Mouse (Mus musculus) urinary bladder, postnatal 25 days (tissue): ENCODE data around the gene Themis3.

Source experiments
- DNase-seq: peaks from one replicate; pipeline ENCODE4 v3.0.0; 2022; ENCODE audit warnings: low spot score

Themis3 gene

DNA sequence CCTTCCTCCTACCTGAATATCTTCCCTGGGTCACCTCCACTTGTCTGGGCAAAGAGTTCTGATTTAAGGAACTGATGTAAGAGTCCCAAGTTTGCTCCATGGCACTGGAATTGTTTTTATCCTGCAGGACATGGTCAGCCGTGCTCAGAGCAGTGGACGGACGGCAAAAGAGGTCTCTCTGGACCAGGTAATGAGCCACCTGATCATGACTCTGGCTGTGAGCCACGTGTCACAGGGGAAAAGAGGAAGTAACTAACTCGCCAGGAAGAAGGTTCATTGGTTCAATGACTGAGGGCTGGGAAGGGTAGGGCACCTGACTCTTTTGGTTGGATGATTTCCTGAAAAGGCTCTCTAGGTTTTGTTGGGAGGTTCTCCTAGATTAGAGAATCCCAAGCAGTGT lies at the start of gene Themis3:
TSS of gene Themis3 (minus strand) at position 187 of the 400 bp plus-strand sequence.
- no peak for DNase-seq

DNA sequence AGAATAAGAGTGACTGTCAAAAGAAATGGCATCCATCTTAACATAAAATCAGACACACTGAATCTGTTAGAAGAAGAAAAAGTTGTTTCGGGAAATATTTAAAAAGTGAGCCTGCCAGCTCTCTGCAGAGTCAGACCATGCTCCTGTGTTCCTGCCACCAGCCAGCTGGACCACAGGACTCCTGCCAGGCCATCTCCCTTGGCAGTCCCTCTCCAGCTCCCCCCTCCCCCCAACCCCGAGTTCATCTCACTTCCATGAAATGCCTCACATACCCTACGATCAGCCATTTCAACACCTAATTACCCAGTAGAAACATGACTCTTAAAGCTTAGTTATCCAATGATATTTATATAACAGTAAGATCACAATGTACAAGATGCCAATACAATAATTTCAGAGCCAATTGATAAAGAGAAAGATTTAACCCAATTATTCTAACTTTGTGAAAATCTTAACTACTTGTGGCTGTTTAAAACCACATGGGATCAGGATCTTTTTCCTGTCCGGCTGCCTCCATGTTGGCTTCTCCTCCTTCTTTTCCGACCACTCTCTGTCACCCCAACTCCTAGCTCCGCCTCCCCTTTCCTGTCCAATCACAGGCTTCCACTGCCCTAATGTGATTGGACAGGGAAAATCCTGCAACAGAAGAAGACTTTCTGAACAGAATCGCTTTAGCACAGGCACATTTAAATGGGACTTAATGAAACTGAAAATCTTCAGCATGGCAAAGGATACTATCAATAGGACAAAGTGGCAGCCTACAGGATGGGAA lies 43.7 kb upstream of the Themis3 start:
- no peak for DNase-seq

DNA sequence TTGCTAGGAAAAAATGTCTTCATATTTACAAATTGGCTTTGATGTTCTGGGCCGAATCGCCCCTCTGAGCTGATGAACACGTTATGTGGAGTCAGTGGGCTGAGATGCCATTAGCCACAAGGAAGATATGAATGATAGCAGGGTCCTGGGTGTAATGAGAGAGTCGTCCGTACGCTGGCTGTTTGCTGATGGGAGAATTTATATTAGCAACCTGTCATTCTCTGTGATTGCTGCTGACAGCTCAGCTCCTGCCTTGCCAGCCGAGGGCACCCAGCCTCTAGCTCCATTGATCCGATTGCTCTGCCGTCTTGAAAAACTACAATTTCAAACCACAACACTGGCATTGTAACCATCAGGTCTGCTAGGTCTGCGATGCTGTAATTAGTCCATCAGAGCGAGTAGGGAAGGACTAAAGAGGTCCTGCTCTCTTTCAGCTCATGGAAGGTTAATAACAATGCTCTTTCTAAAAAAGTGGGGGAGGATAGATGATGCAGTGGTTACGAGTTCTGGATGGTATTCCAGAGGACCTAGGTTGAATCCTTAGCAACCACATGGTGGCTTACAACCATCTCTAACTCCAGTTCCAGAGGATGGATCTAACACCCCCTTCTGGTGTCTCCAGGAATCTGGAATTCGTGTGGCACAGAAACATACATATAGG lies 25.7 kb upstream of the Themis3 start:
- DNase-seq = no peak

DNA sequence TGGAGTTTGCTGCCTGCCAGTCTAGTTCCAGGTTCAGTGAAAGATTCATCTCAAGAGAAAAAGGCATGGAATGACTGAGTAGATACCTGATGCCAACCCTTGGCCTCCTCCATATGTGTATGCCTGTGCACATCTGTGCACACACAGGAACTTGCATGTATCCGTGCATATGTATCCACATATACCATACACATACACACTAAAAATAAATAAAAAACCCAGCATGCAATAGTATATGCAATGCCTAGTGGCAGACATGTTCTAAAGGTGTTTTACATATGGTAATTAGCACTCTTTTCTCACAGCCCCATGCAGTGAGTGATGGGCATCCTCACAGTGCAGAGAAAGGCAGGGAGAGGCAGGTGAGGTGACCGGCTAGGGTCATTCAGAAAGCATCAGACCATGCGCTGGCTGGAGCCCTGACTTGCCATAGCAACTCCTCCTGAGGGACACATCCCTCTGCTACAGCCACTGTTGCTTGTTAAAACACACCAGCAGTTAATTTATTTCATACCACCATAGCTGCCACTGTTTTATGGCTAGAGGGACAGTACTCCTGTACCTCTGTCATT lies 24.9 kb upstream of the Themis3 start:
- DNase-seq = no peak

DNA sequence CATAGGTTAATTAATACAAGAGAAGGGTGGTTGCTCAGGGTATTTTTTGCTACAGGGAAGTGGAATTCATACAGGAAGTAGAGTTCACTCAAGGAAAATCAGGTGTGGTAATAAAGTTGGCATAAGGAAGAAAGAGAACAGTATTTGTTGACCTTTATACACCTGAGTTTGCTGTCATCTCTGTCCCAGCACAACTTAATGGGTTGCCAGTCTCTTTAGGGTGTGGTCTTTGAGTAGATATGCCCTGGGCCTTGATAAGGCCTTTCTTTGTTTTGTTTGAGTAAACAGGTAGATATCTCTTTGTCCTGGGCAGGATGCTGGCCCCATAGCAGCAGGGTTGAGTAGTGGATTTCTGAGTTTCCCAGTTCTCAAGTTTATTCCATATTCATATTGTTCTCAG lies 15.6 kb upstream of the Themis3 start:
- DNase-seq = no peak

DNA sequence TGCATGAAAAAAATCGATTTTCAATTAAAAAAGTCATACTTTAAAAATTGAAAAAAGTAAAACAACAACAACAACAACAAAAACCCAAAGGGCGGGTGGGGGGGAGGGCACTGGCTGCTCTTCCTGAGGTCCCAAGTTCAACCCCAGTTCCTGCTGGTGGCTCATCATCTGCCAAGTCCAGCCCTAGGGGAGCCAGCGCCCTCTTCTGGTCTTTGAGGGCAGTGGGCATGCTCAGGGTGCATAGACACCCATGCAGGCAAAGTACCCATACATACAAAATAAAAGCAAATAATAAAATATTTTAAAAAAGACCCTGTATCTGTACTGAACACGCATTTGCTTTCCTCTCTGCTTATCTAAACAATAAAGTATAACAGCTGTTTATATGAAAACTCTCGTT lies 10.5 kb upstream of the Themis3 start:
- no peak for DNase-seq

DNA sequence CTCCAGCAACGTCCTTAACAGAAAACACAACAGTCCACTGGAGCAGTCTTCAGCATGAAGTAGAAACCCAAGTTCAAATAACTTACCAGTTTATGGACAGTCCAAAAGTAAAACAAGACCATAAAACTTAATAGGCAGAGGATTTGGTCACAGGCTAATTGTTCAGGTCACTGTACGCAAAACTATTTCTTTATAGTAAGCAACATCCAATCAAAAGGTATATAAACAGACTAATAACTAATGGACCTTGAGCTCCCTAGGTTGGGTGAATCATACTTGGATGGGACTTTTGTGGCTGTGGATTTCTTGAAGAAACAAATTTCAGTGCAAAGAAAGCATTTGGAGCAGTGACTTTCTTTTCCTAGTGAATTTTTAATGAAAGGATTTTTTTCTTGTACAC lies 6.8 kb upstream of the Themis3 start:
- no peak for DNase-seq

DNA sequence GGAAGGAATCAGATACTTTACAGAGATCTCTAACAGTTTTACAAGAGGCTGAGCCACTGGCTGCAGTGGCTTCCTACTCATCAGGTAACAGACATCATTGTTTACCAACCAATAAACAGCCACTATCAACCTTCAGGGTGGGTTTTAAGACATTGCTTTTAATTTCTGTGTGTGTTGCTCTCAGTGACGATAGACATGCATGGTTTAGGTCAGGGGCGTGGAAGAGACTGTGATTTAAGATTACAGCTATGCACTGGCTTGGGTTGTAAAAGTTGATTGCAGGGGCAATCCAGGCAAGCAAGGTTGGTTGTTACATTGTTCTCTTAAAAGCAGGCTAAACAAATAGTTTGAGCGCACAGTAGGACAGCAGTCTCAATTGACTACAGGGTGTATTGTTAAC lies 1.4 kb upstream of the Themis3 start:
- DNase-seq = no peak

DNA sequence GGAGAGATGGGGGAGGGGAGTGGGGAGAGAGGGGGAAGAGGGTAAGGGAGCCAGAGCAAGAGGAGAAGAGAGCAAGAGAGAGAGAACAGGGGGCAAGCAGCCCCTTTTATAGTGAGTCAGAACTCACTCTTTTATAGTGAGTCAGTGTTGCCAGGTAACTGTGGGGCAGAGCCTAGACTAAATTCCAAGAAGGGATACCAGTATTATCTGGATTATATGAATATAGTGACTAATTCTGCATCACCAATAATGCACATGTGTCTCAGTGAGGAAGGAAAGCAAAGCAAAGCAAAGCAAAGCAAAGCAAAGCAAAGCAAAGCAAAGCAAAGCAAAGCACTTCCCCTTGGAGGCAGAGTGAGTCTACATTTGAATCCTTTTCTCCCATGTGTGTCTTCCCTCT lies 835 bp upstream of the Themis3 start:
- no peak for DNase-seq

DNA sequence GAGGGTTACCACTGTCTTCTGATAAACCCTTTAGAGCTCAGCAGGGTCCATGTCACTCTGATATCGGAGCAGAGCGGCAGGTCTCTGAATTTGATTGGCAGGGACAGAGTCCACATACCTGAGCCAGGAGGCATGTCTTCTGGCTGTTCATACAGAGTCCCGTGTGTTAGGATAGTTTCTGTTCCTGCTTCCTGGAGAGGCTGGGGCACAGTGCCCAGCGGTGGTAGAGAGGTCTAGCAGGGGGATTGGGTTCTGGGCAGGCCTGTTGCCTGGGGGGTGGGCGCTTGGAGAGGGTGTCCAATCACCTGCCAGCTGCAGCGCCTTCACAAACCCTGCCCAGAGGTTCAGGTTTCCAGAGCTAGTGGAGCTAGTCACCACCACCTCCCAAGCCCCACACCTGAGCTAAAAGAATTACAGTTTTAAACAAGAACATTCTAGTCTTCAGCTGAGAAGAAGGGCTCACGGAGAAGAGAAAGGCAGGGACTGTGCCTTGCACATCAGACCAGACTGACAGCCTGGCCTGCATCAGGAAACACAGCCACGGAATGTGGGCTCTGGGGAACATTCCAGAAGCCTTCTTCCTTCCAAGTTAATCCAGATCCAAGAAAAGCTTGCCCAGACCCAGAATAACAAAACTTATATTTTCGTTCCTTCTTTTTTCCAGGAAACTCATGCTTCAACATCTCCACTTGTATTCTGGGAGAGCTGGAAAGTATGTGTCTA lies 3.9 kb downstream of the Themis3 start:
- no peak for DNase-seq

DNA sequence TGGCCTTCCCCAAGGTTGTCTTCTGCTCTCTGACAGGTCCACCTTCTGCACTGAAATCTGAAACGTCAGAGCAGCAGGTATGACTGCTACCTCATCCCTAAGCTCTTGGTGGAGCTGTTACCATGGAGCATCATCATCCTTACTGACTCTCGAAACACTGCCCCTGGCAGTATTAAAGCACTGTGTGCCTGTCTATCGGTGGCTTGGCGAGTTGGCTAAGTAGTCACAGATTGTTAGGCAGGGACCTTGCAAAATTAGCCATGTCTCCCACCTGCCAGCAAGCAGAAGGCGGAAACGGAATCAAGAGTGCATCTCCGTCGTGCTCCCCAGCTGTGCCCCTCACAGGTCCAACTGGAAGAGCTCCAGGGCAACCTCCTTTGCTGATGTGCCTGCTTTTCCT lies 4.6 kb downstream of the Themis3 start:
- no peak for DNase-seq

DNA sequence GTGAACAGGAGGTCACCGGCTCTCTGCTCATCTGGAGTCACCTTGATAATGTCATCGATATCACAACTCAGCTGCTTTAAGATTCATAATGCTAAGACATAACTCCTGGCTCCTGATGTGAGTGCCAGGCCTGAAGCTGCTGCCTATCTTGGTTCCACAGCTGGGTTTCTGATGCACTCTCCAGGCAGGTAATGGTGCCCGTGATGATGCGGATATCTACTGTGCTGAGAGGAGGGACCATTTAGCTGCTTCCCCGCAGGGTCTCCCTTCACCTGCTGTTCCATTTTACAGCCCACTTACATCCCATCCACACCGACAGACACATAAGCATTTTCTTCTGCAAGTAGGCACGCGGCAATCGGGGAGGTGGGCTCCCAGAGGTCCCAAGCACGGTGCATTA lies 7.7 kb downstream of the Themis3 start:
- DNase-seq = no peak

DNA sequence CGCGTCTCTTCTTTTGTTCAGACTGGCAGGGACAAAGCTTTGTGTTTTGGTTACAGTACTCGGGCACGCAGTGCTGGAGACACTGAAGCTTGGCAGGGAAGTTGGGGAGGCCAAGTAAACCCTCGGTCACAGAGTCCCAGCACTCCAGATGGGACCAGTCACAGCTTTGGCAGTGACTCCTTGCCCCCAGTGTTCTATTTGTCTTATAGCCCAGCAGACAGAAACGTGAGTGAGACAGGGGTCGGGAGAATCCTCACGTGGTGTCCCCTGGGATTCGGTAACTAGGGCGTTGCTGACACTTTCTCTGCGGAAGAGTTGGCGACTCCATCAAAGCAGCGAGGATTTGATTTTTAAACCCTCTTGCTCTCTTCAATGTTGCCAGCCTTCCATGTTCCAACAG lies 8.3 kb downstream of the Themis3 start:
- DNase-seq = no peak

DNA sequence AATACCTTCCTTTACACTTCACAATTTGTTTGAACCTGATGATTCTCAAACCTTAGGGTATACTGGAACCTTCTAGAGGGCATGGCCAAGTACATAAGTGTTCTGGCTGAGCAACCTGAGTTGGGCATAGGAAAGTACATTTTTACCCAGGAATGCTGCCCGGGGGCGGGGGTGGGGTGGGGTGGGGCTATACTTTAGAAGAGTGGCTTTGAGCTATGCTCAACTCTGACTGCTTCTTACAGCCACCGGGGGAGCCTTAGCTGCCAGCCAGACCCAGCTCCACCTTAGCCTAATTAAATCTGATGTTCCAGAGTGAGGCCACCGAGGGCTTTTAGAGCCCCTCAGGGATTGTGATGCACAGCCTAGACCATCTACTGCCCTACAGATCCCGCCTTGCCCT lies 13.4 kb downstream of the Themis3 start:
- no peak for DNase-seq

DNA sequence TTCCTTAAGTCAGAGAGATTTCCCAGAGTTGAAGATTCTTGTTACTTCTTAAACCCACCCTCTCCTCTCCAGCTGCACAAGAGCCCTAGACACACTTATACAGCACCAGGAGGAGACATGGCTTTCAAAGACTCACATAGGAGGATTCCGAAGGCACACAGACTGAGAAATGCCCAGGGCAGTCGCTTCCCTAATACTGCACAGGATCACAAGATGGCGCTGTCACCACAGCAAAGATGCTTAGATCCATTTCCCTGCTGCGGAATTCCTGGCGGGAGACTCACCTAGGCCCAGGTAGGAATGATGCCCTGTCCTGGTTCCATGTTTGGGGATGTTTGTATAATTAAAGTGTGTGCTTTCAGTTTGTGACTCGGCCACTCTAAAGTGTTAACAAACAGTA lies 16.4 kb downstream of the Themis3 start:
- DNase-seq = peak; percentile 18

DNA sequence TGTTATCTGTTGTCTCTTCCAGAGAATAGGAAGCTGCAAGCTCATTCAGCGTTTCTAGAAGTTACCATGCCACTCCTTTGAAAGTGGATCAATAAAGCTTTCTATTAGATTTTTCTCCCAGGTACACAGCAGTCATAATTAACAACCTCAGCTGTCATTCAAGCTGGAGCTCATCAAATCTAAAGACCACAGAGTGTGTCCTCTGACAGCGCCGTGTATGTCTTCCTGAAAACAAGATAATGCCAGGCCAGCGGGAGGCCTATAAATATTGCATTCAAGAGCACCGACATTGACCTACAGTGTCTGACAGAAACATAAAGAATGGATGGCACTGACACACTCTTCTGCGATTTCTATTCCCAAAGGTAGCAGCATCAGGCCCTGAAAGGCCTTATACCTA lies 16.9 kb downstream of the Themis3 start:
- DNase-seq = no peak

DNA sequence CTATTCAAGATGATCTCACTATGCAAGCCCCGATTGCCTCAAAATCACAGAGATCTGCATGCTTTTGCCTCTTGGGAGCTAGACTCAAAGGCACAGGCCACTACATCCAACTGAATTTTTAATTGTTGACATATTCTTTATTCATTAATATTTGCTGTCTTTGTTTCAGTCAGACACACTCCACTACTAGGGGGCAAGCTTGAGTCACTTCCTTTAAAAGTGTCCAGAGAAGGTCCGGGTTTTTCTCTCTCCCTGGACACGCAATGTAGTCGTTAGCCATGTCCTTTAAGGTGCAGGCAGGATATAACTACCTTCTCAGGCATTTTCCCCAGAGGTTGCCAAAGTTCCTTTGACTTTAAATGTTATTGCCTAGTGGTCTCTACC lies 21.8 kb downstream of the Themis3 start:
- peak; percentile 20 for DNase-seq

DNA sequence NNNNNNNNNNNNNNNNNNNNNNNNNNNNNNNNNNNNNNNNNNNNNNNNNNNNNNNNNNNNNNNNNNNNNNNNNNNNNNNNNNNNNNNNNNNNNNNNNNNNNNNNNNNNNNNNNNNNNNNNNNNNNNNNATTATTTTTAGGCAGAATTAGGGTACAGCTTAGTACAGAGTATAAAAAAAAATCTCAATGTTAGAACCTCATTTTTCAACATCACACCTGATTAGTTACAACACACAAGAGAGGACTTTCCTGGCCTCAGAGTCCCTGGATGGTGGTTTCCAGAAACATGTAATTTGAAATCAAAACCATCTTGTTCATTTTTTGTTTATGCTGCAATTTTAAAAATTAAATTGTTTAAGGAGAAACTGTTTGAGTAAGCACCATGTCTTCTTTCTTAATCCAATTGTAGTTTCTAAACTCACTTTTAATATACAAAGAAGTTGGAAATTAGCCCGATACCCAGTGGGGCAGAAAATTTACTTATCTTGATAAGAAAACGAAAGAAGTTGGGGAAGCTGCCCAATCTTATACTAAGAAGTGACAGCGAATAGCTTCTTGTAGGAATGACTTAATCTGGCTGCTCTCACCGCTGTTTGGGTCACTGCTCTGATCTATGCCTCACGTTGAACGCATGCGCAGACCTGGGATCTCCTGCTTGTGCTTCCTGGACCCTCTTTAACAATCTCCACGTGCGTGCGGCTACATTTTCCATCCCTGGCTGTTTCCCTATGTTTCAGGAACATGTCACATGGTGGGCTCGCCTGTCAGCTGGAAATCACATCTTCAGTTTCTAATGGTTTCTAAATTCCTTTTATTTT lies 22.4 kb downstream of the Themis3 start:
- DNase-seq = no peak

DNA sequence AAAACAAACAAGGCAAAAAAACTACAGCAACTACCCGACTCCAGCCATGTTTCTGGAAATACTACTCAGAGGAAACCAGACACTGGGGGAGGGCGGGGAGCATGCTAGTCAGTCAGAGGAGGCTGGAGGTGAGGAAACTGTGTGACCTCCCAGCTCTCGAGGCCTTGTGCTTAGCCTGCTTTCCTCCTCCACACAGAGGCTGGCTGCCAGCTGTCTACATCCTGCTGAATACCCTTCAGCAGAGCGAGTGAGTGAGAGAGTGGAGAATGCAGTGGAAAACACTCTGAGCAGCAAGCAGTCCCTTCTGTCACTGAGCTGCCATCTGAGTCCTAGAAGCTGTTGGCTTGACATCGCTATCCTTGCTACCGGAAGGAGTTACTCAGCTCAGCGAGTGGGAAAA lies 30.2 kb downstream of the Themis3 start:
- DNase-seq = no peak

DNA sequence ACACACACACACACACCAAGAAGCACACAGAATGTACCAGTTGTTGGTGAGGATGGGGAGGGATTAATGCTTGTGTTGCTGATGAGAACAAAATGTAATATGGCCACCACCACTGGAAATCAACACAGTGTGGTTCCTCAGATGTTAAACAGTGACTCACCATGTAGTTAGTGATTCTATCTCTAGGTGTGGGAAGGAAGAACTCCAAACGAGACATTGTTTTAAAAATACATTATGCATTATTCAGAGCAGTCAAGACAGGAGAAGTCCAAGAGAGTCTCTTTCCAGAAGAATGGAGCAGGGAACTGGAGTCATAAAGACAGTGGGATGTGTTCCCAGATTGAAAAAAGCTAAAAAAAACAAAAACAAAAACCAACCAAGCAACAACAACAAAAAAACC lies 30.9 kb downstream of the Themis3 start:
- DNase-seq = no peak

DNA sequence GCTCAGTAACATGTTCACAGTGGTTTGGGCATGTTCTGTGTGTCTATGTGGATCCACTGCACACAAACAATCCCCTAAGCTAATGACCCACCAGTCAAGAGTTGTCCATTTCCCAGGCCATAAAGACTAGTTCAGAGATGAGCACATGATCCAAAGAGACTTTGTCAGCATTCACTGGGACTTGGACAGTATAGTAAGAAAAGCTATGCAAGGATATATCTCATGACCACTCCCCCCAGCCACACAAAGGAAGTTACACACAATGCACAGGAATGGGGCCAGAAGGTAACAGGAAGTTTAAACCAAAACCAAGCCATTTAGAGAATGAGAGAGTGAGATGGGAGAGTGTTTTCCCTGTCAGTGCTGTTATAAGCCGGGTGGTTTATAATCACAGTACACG lies 33.0 kb downstream of the Themis3 start:
- no peak for DNase-seq
